Mouse (Mus musculus) liver, embryonic 11.5 days (tissue): ENCODE data around the gene Tarsl2. TPM values are rescaled to one million over a fixed set of nuclear protein-coding genes. Genes with fewer than 3 reads are reported as not detected.
A peak's percentile ranks its signal among the peaks of the same experiment; 100 is the strongest.

Experiments used
- ATAC-seq: fragments of 200-750 bp; cut with Nextera tagmentation; replicated peaks from 2 replicates; pipeline ENCODE4 v1.8.0; 2017; ENCODE audit warnings: moderate number of reproducible peaks, mild to moderate bottlenecking, moderate TSS enrichment, moderate library complexity; ENCODE audit not compliant: low FRiP score
- DNase-seq: peaks from one replicate; pipeline ENCODE4 v3.0.0-alpha.2; 2017; ENCODE audit warnings: low spot score
- H3K27ac ChIP-seq: fragments of 300-500 bp; sonication (generic); 2 replicates; pipeline ENCODE4 v1.5.1; 2014; ENCODE audit warnings: mild to moderate bottlenecking, low read depth, low read length, control low read depth
- H3K27me3 ChIP-seq: fragments of 300-500 bp; sonication (generic); replicated peaks from 2 replicates; pipeline ENCODE4 v1.6.1; 2014; ENCODE audit warnings: low read length, mixed read lengths; ENCODE audit not compliant: control insufficient read depth, insufficient read depth
- H3K36me3 ChIP-seq: fragments of 300-500 bp; sonication (generic); 2 replicates; pipeline ENCODE4 v1.6.1; 2014; ENCODE audit warnings: mild to moderate bottlenecking, low read length, moderate library complexity, mixed read lengths; ENCODE audit not compliant: control insufficient read depth, insufficient read depth
- H3K4me1 ChIP-seq: fragments of 300-500 bp; sonication (generic); replicated peaks from 2 replicates; pipeline ENCODE4 v1.6.1; 2014; ENCODE audit warnings: low read length, mixed read lengths; ENCODE audit not compliant: control insufficient read depth, insufficient read depth
- H3K4me2 ChIP-seq: fragments of 300-500 bp; sonication (generic); 2 replicates; pipeline ENCODE4 v1.6.1; 2014; ENCODE audit warnings: mild to moderate bottlenecking, control low read depth, moderate library complexity
- H3K4me3 ChIP-seq: fragments of 300-500 bp; sonication (generic); 2 replicates; pipeline ENCODE4 v1.5.1; 2014; ENCODE audit warnings: low read depth, low read length, control low read depth
- H3K9ac ChIP-seq: fragments of 300-500 bp; sonication (generic); 2 replicates; pipeline ENCODE4 v1.6.1; 2014; ENCODE audit warnings: low read depth, low read length, control low read depth
- H3K9me3 ChIP-seq: fragments of 300-500 bp; sonication (generic); 2 replicates; pipeline ENCODE4 v1.6.1; 2016; ENCODE audit warnings: low read length, inconsistent platforms, mixed read lengths; ENCODE audit not compliant: control insufficient read depth
- WGBS: fragments of 180-500 bp; shearing (Covaris S2); extraction: QIAGEN DNeasy Blood & Tissue Kit; methylation state at CpG from one replicate; pipeline ENCODE4 v1.1.7; 2014; 5-methylcytosine and 5-hydroxymethylcytosine counted together
- polyA plus RNA-seq: library from polyadenylated mRNA; unstranded; fragments of >200 nt; fragmentation: Nextera tagmentation; extraction: Ambion mirVana; gene quantifications from 2 replicates; pipeline ENCODE4 v1.2.1, GENCODE M21; 2014

Tarsl2 gene
- polyA plus RNA-seq, 1 experiment from 2014 or later, result 35.4 TPM

- H3K27me3 ChIP-seq, result no peaks in the 10 kb centered on the region
- no peak for DNase-seq
- 89% methylated on average over 10 of the region's 10 CpGs for WGBS
- no peaks in the 10 kb centered on the region for H3K4me1 ChIP-seq
- H3K9me3 ChIP-seq, result no peaks in the 10 kb centered on the region
- ATAC-seq, result no peak
- no peak overlapping the region for H3K27ac ChIP-seq
- H3K9ac ChIP-seq, result no peak overlapping the region
- H3K4me3 ChIP-seq, result no peak overlapping the region
- no peak overlapping the region for H3K4me2 ChIP-seq
- peaks cover 8% of the 10 kb centered on the region; the same call in 1 of the 2 replicates for H3K36me3 ChIP-seq
Observed at GRCm38 (mm10) chr7:65678050-65678449, 33.4 kb downstream of the Tarsl2 start.

GRCm38 (mm10) chr7:65678900-65679595 lies 34.4 kb downstream of the Tarsl2 start:
- H3K27me3 ChIP-seq, result no peaks in the 10 kb centered on the region
- no peak overlapping the region for H3K27ac ChIP-seq
- no peaks in the 10 kb centered on the region for H3K4me1 ChIP-seq
- no peak for DNase-seq
- H3K36me3 ChIP-seq, result peaks cover 8% of the 10 kb centered on the region; the same call in 1 of the 2 replicates
- ATAC-seq, result no peak
- H3K9ac ChIP-seq, result no peak overlapping the region
- no peaks in the 10 kb centered on the region for H3K9me3 ChIP-seq
- WGBS, result 82% methylated on average over 7 of the region's 7 CpGs
- no peak overlapping the region for H3K4me2 ChIP-seq
- H3K4me3 ChIP-seq, result no peak overlapping the region

- H3K27ac ChIP-seq, result no peak overlapping the region
- H3K27me3 ChIP-seq, result no peaks in the 10 kb centered on the region
- no peak overlapping the region for H3K4me3 ChIP-seq
- DNase-seq (no peak), ATAC-seq (no peak)
- H3K9ac ChIP-seq, result no peak overlapping the region
- WGBS, result 71% methylated on average over 5 of the region's 5 CpGs
- no peaks in the 10 kb centered on the region for H3K4me1 ChIP-seq
- H3K36me3 ChIP-seq, result peaks cover 4% of the 10 kb centered on the region; the same call in 1 of the 2 replicates
- no peaks in the 10 kb centered on the region for H3K9me3 ChIP-seq
- no peak overlapping the region for H3K4me2 ChIP-seq
Observed at GRCm38 (mm10) chr7:65681166-65681565, 36.5 kb downstream of the Tarsl2 start.

- H3K4me3 ChIP-seq, result no peak overlapping the region
- no peak for ATAC-seq
- H3K4me2 ChIP-seq, result no peak overlapping the region
- WGBS, result 71% methylated on average over 7 of the region's 7 CpGs
- DNase-seq, result no peak
- H3K9ac ChIP-seq, result no peak overlapping the region
- no peaks in the 10 kb centered on the region for H3K9me3 ChIP-seq
- no peak overlapping the region for H3K27ac ChIP-seq
- H3K27me3 ChIP-seq, result no peaks in the 10 kb centered on the region
- no peaks in the 10 kb centered on the region for H3K4me1 ChIP-seq
- H3K36me3 ChIP-seq, result peaks cover 7% of the 10 kb centered on the region
Observed at GRCm38 (mm10) chr7:65684256-65684835, 39.6 kb downstream of the Tarsl2 start.

- Histone ChIP-seq H3K9ac (no peak overlapping the region), H3K36me3 (peaks cover 7% of the 10 kb centered on the region), H3K4me1 (no peaks in the 10 kb centered on the region), H3K9me3 (no peaks in the 10 kb centered on the region), H3K4me3 (no peak overlapping the region), H3K27ac (no peak overlapping the region), H3K4me2 (no peak overlapping the region), H3K27me3 (no peaks in the 10 kb centered on the region)
- no peak for DNase-seq
- WGBS, result 91% methylated on average over 9 of the region's 9 CpGs
- ATAC-seq, result no peak
Observed at GRCm38 (mm10) chr7:65686664-65687063, 42.0 kb downstream of the Tarsl2 start.

GRCm38 (mm10) chr7:65690869-65691268 lies 46.2 kb downstream of the Tarsl2 start, which contains the start of gene Tm2d3:
TSS of gene Tm2d3 (plus strand) at chr7:65691169.
- no peak for ATAC-seq
- peaks cover 12% of the 10 kb centered on the region for H3K4me1 ChIP-seq
- no peak within 1 kb of the TSS for H3K4me3 ChIP-seq
- no peak within 1 kb of the TSS for H3K4me2 ChIP-seq
- peaks cover 7% of the 10 kb centered on the region for H3K36me3 ChIP-seq
- 91% methylated on average over 7 of the region's 7 CpGs for WGBS
- H3K27ac ChIP-seq, result no peak within 1 kb of the TSS
- no peak within 1 kb of the TSS for H3K9ac ChIP-seq
- no peaks in the 10 kb centered on the region for H3K9me3 ChIP-seq
- H3K27me3 ChIP-seq, result no peaks in the 10 kb centered on the region
- no peak for DNase-seq

GRCm38 (mm10) chr7:65691929-65692605 lies 47.4 kb downstream of the Tarsl2 start:
- Histone ChIP-seq H3K9me3 (no peaks in the 10 kb centered on the region), H3K4me1 (peaks cover 12% of the 10 kb centered on the region), H3K27me3 (no peaks in the 10 kb centered on the region), H3K4me2 (no peak overlapping the region), H3K36me3 (peaks cover 3% of the 10 kb centered on the region; the same call in 1 of the 2 replicates), H3K9ac (no peak overlapping the region), H3K4me3 (no peak overlapping the region), H3K27ac (no peak overlapping the region)
- DNase-seq (no peak), ATAC-seq (no peak)
- 83% methylated on average over 8 of the region's 8 CpGs for WGBS

GRCm38 (mm10) chr7:65692883-65693282 lies 48.2 kb downstream of the Tarsl2 start:
- peaks cover 12% of the 10 kb centered on the region for H3K4me1 ChIP-seq
- H3K9me3 ChIP-seq, result no peaks in the 10 kb centered on the region
- WGBS, result 4% methylated on average over 10 of the region's 10 CpGs
- no peak overlapping the region for H3K27ac ChIP-seq
- H3K27me3 ChIP-seq, result no peaks in the 10 kb centered on the region
- H3K4me3 ChIP-seq, result peak overlapping the region; percentile 84
- H3K36me3 ChIP-seq, result peaks cover 10% of the 10 kb centered on the region; the same call in 1 of the 2 replicates
- DNase-seq (no peak), ATAC-seq (peak; percentile 30; the same call in 1 of the 2 replicates)
- H3K4me2 ChIP-seq, result peak overlapping the region; percentile 82
- H3K9ac ChIP-seq, result peak overlapping the region; percentile 85
